Mouse (Mus musculus): ENCODE measurements at regions not wholly inside any gene's neighbourhood (a gene's known extent, or its start where the extent isn't known, plus 50 kb on each side); places are given as distances from the start of the nearest gene placed in this dataset.

- H3K27ac ChIP-seq (replicated peaks; ENCODE audit: low read depth, low read length) = no peak overlapping the region
- no peaks in the 10 kb centered on the region for H3K4me1 ChIP-seq (ENCODE audit: control insufficient read depth, insufficient read depth, insufficient read length, low read length)
- H3K4me3 ChIP-seq (ENCODE audit: insufficient read depth, low read depth, low read length) = no peak overlapping the region
These were observed 68.0 kb upstream of the Nap1l1 start for GRCm38 (mm10) chr10:111405071-111405470.

GRCm38 (mm10) chr10:111408887-111409286 lies 64.1 kb upstream of the Nap1l1 start:
- no peak overlapping the region for H3K4me3 ChIP-seq (ENCODE audit: insufficient read depth, low read depth, low read length)
- H3K4me1 ChIP-seq (ENCODE audit: control insufficient read depth, insufficient read depth, insufficient read length, low read length) = no peaks in the 10 kb centered on the region
- no peak overlapping the region for H3K27ac ChIP-seq (replicated peaks; ENCODE audit: low read depth, low read length)

- H3K4me1 ChIP-seq (ENCODE audit: control insufficient read depth, insufficient read depth, insufficient read length, low read length) = no peaks in the 10 kb centered on the region
- no peak overlapping the region for H3K4me3 ChIP-seq (ENCODE audit: insufficient read depth, low read depth, low read length)
- no peak overlapping the region for H3K27ac ChIP-seq (replicated peaks; ENCODE audit: low read depth, low read length)
These were observed 63.5 kb upstream of the Nap1l1 start for GRCm38 (mm10) chr10:111409497-111409896.

- no peak overlapping the region for H3K4me3 ChIP-seq (ENCODE audit: insufficient read depth, low read depth, low read length)
- no peaks in the 10 kb centered on the region for H3K4me1 ChIP-seq (ENCODE audit: control insufficient read depth, insufficient read depth, insufficient read length, low read length)
- no peak overlapping the region for H3K27ac ChIP-seq (replicated peaks; ENCODE audit: low read depth, low read length)
These were observed 62.9 kb upstream of the Nap1l1 start for GRCm38 (mm10) chr10:111410121-111410520.

GRCm38 (mm10) chr10:111411533-111411932 lies 61.5 kb upstream of the Nap1l1 start:
- Histone ChIP-seq H3K4me3 (ENCODE audit: insufficient read depth, low read depth, low read length) (no peak overlapping the region), H3K4me1 (ENCODE audit: control insufficient read depth, insufficient read depth, insufficient read length, low read length) (no peaks in the 10 kb centered on the region), H3K27ac (replicated peaks; ENCODE audit: low read depth, low read length) (no peak overlapping the region)

- H3K4me3 ChIP-seq (ENCODE audit: insufficient read depth, low read depth, low read length) = no peak overlapping the region
- peak overlapping the region; percentile 45; the same call in 1 of the 2 replicates for H3K27ac ChIP-seq (replicated peaks; ENCODE audit: low read depth, low read length)
- H3K4me1 ChIP-seq (ENCODE audit: control insufficient read depth, insufficient read depth, insufficient read length, low read length) = no peaks in the 10 kb centered on the region
These were observed 56.4 kb upstream of the Nap1l1 start for GRCm38 (mm10) chr10:111416611-111417130.

- Histone ChIP-seq H3K4me1 (ENCODE audit: control insufficient read depth, insufficient read depth, insufficient read length, low read length) (peaks cover 2% of the 10 kb centered on the region; the same call in 1 of the 2 replicates), H3K4me3 (ENCODE audit: insufficient read depth, low read depth, low read length) (peak overlapping the region; percentile 26; the same call in 1 of the 2 replicates), H3K27ac (replicated peaks; ENCODE audit: low read depth, low read length) (no peak overlapping the region)
These were observed 53.4 kb upstream of the Nap1l1 start for GRCm38 (mm10) chr10:111419375-111420194.

GRCm38 (mm10) chr10:111420195-111420838 lies 52.7 kb upstream of the Nap1l1 start:
- H3K4me1 ChIP-seq (ENCODE audit: control insufficient read depth, insufficient read depth, insufficient read length, low read length) = peaks cover 2% of the 10 kb centered on the region; the same call in 1 of the 2 replicates
- H3K4me3 ChIP-seq (ENCODE audit: insufficient read depth, low read depth, low read length) = 0 out of 2 replicates have a peak overlapping the region, but pooled peaks have one; percentile 26
- no peak overlapping the region for H3K27ac ChIP-seq (replicated peaks; ENCODE audit: low read depth, low read length)

- H3K27ac ChIP-seq (replicated peaks; ENCODE audit: low read depth, low read length) = no peak overlapping the region
- peaks cover 2% of the 10 kb centered on the region; the same call in 1 of the 2 replicates for H3K4me1 ChIP-seq (ENCODE audit: control insufficient read depth, insufficient read depth, insufficient read length, low read length)
- no peak overlapping the region for H3K4me3 ChIP-seq (ENCODE audit: insufficient read depth, low read depth, low read length)
These were observed 51.0 kb upstream of the Nap1l1 start for GRCm38 (mm10) chr10:111422057-111422456.

- H3K4me1 ChIP-seq (ENCODE audit: control insufficient read depth, insufficient read depth, insufficient read length, low read length) = peaks cover 2% of the 10 kb centered on the region; the same call in 1 of the 2 replicates
- no peak overlapping the region for H3K27ac ChIP-seq (replicated peaks; ENCODE audit: low read depth, low read length)
- peak overlapping the region; percentile 44 for H3K4me3 ChIP-seq (ENCODE audit: insufficient read depth, low read depth, low read length)
These were observed 50.4 kb upstream of the Nap1l1 start for GRCm38 (mm10) chr10:111422649-111423048.

Data from brown adipose tissue, adult 24 weeks (tissue).